Mouse (Mus musculus) thymus, postnatal 0 days (tissue): ENCODE measurements around the gene Lsg1. TPM values are rescaled to one million over a fixed set of nuclear protein-coding genes. Genes with fewer than 3 reads are reported as not detected.

Experiments used
- DNase-seq: peaks from one replicate; pipeline ENCODE4 v3.0.0-alpha.2; 2015; ENCODE audit warnings: low spot score
- polyA plus RNA-seq: library from polyadenylated mRNA; unstranded; fragments of >200 nt; fragmentation: Nextera tagmentation; extraction: Ambion mirVana; gene quantifications from 2 replicates; pipeline ENCODE4 v1.2.1, GENCODE M21; 2015

Gene Lsg1
- 67.2 and 68.2 TPM in 2 replicates for polyA plus RNA-seq

GRCm38 (mm10) chr16:30587494-30588327, at the start of gene Lsg1:
Gene Lsg1, minus strand, starts transcription at chr16:30587592.
- peak; percentile 94 for DNase-seq

- peak; percentile 86 for DNase-seq
These were observed 46.7 kb upstream of the Lsg1 start for GRCm38 (mm10) chr16:30633906-30634746.

- no peak for DNase-seq
These were observed 42.1 kb upstream of the Lsg1 start for GRCm38 (mm10) chr16:30629509-30629908.

GRCm38 (mm10) chr16:30628401-30628800, 41.0 kb upstream of the Lsg1 start:
- DNase-seq, result no peak

GRCm38 (mm10) chr16:30627586-30628337, 40.4 kb upstream of the Lsg1 start:
- no peak for DNase-seq

- peak; percentile 70 for DNase-seq
These were observed 37.2 kb upstream of the Lsg1 start for GRCm38 (mm10) chr16:30624640-30625039.

- peak; percentile 53 for DNase-seq
These were observed 36.3 kb upstream of the Lsg1 start for GRCm38 (mm10) chr16:30623645-30624044.

- DNase-seq, result no peak
These were observed 28.9 kb upstream of the Lsg1 start for GRCm38 (mm10) chr16:30616281-30616680.

- DNase-seq, result no peak
These were observed 27.4 kb upstream of the Lsg1 start for GRCm38 (mm10) chr16:30614705-30615317.

- DNase-seq, result peak; percentile 26
These were observed 26.7 kb upstream of the Lsg1 start for GRCm38 (mm10) chr16:30614122-30614521.

GRCm38 (mm10) chr16:30613122-30613521, 25.7 kb upstream of the Lsg1 start:
- DNase-seq, result no peak

GRCm38 (mm10) chr16:30611331-30611730, 23.9 kb upstream of the Lsg1 start:
- DNase-seq, result no peak

GRCm38 (mm10) chr16:30607868-30608267, 20.5 kb upstream of the Lsg1 start:
- DNase-seq, result no peak

GRCm38 (mm10) chr16:30605528-30605927, 18.1 kb upstream of the Lsg1 start:
- DNase-seq, result no peak

- no peak for DNase-seq
These were observed 17.4 kb upstream of the Lsg1 start for GRCm38 (mm10) chr16:30604807-30605137.

- no peak for DNase-seq
These were observed 16.8 kb upstream of the Lsg1 start for GRCm38 (mm10) chr16:30604061-30604806.

- DNase-seq, result no peak
These were observed 16.1 kb upstream of the Lsg1 start for GRCm38 (mm10) chr16:30603531-30603842.

- DNase-seq, result peak; percentile 69
These were observed 15.5 kb upstream of the Lsg1 start for GRCm38 (mm10) chr16:30602684-30603530.

GRCm38 (mm10) chr16:30601946-30602345, 14.6 kb upstream of the Lsg1 start:
- DNase-seq, result peak; percentile 30
